Mouse (Mus musculus): ENCODE results near the gene Nfia. TPM values are rescaled to one million over a fixed set of nuclear protein-coding genes. Genes with fewer than 3 reads are reported as not detected.

Gene Nfia
- polyA plus RNA-seq, 1 experiment, result 41.2 TPM

DNA sequence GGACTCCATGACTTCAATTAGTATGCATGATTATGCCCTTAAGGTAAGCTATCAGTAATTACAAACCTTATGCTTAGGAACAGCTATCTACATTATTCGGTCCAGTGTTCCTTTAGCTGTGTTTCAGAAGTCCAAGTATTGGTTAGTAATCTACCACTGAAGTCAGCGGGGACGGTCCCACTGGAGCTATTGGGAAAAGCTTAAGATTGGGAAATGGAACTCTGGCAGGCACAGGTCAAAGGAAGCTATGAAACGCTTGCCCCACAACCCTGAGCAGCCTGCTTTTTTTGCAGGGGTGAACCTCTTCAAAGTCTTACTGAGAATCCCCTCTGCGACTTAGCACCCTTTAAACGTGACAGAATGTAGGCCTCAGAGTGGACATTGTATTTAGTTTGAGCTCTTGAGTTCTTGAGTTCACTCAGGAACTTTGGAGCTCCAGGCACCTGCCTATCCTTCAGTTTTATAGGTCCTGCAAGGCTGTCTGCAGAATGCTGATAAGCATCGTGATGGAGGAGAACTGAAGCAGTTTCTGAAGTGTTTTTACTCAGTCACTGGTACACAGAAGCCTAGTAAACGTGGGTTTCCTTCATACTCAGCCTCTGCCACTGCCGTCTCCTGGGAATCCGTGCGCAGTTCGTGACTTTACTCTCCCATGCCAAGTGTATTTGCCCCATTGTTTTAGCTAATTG is 127.9 kb downstream of the Nfia start:
- peaks cover 5% of the 10 kb centered on the region; the same call in 1 of the 2 replicates for H3K4me1 ChIP-seq (ENCODE audit: control insufficient read depth, insufficient read depth, low read length)
- 67% methylated on average over 12 of the region's 12 CpGs for WGBS
- H3K27ac ChIP-seq (ENCODE audit: insufficient read depth, low read length), result no peak overlapping the region
- no peak overlapping the region for H3K4me3 ChIP-seq (replicated peaks; ENCODE audit: insufficient read depth, low read depth, low read length)
- DNase-seq, result no peak
- TF ChIP-seq POLR2A (IDR thresholded peaks at IDR 0.05; ENCODE audit: borderline replicate concordance, insufficient read depth, low read length) (no peak), CTCF (IDR thresholded peaks at IDR 0.05; ENCODE audit: borderline replicate concordance, insufficient read depth, low read depth, low read length) (no peak)
- no peaks in the 10 kb centered on the region for H3K27me3 ChIP-seq (ENCODE audit: control insufficient read depth, insufficient read depth, low read length)

DNA sequence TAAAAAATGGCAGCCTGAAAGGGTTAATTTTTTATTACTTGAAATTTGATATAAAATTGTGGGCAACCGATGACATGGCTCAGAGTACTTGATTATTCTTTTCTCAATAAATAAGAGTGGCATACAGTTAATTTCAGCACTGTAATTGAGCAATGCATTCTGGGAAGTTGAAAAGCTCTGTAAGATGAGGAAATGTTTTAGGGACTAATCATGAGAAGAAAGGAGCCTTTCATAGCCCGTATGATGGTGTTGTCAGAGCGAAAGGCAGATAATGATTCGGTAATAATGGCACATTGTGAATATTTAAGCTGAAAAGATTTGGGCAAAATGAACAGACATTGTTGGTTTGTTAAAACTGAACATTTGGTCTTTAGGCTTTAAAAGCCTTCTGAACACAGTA is 133.3 kb downstream of the Nfia start:
- TF ChIP-seq CTCF (IDR thresholded peaks at IDR 0.05; ENCODE audit: borderline replicate concordance, insufficient read depth, low read depth, low read length) (no peak), POLR2A (IDR thresholded peaks at IDR 0.05; ENCODE audit: borderline replicate concordance, insufficient read depth, low read length) (no peak)
- H3K27ac ChIP-seq (ENCODE audit: insufficient read depth, low read length), result no peak overlapping the region
- peaks cover 8% of the 10 kb centered on the region for H3K4me1 ChIP-seq (ENCODE audit: control insufficient read depth, insufficient read depth, low read length)
- DNase-seq, result no peak
- H3K4me3 ChIP-seq (replicated peaks; ENCODE audit: insufficient read depth, low read depth, low read length), result no peak overlapping the region
- no peaks in the 10 kb centered on the region for H3K27me3 ChIP-seq (ENCODE audit: control insufficient read depth, insufficient read depth, low read length)
- 70% methylated on average over 4 of the region's 4 CpGs for WGBS

- WGBS, result 78% methylated on average over 4 of the region's 4 CpGs
- peak in 1 of 2 experiments; percentile 41 for DNase-seq
- H3K4me1 ChIP-seq (ENCODE audit: control insufficient read depth, insufficient read depth, low read length), result peaks cover 21% of the 10 kb centered on the region
- no peak overlapping the region for H3K4me3 ChIP-seq (replicated peaks; ENCODE audit: insufficient read depth, low read depth, low read length)
- TF ChIP-seq POLR2A (IDR thresholded peaks at IDR 0.05; ENCODE audit: borderline replicate concordance, insufficient read depth, low read length) (no peak), CTCF (IDR thresholded peaks at IDR 0.05; ENCODE audit: borderline replicate concordance, insufficient read depth, low read depth, low read length) (no peak)
- no peaks in the 10 kb centered on the region for H3K27me3 ChIP-seq (ENCODE audit: control insufficient read depth, insufficient read depth, low read length)
- no peak overlapping the region for H3K27ac ChIP-seq (ENCODE audit: insufficient read depth, low read length)
These were observed 136.1 kb downstream of the Nfia start for GRCm38 (mm10) chr4:97908576-97909147.

GRCm38 (mm10) chr4:97910115-97910776 is 137.7 kb downstream of the Nfia start:
- Histone ChIP-seq H3K4me3 (replicated peaks; ENCODE audit: insufficient read depth, low read depth, low read length) (peak overlapping the region; percentile 35), H3K27ac (ENCODE audit: insufficient read depth, low read length) (peak overlapping the region; percentile 73), H3K4me1 (ENCODE audit: control insufficient read depth, insufficient read depth, low read length) (peaks cover 29% of the 10 kb centered on the region), H3K27me3 (ENCODE audit: control insufficient read depth, insufficient read depth, low read length) (no peaks in the 10 kb centered on the region)
- 13% methylated on average over 9 of the region's 9 CpGs for WGBS
- no peak for TF ChIP-seq CTCF (IDR thresholded peaks at IDR 0.05; ENCODE audit: borderline replicate concordance, insufficient read depth, low read depth, low read length)
- no peak for TF ChIP-seq POLR2A (IDR thresholded peaks at IDR 0.05; ENCODE audit: borderline replicate concordance, insufficient read depth, low read length)
- DNase-seq, result no peak

- DNase-seq, result peak; percentile 97
- WGBS, result 5% methylated on average over 27 of the region's 27 CpGs
- peak overlapping the region; percentile 35 for H3K4me3 ChIP-seq (replicated peaks; ENCODE audit: insufficient read depth, low read depth, low read length)
- TF ChIP-seq POLR2A (IDR thresholded peaks at IDR 0.05; ENCODE audit: borderline replicate concordance, insufficient read depth, low read length) (0 out of 2 replicates have a peak, but pooled peaks have one; percentile 19), CTCF (IDR thresholded peaks at IDR 0.05; ENCODE audit: borderline replicate concordance, insufficient read depth, low read depth, low read length) (no peak; the same call in 1 of the 2 replicates)
- no peaks in the 10 kb centered on the region for H3K27me3 ChIP-seq (ENCODE audit: control insufficient read depth, insufficient read depth, low read length)
- H3K4me1 ChIP-seq (ENCODE audit: control insufficient read depth, insufficient read depth, low read length), result peaks cover 29% of the 10 kb centered on the region
- peak overlapping the region; percentile 45 for H3K27ac ChIP-seq (ENCODE audit: insufficient read depth, low read length)
These were observed 138.4 kb downstream of the Nfia start for GRCm38 (mm10) chr4:97910777-97911580.

- DNase-seq, result peak in 1 of 2 experiments; percentile 33
- Histone ChIP-seq H3K4me3 (replicated peaks; ENCODE audit: insufficient read depth, low read depth, low read length) (no peak overlapping the region), H3K27ac (ENCODE audit: insufficient read depth, low read length) (peak overlapping the region; percentile 82), H3K4me1 (ENCODE audit: control insufficient read depth, insufficient read depth, low read length) (peaks cover 29% of the 10 kb centered on the region), H3K27me3 (ENCODE audit: control insufficient read depth, insufficient read depth, low read length) (no peaks in the 10 kb centered on the region)
- TF ChIP-seq POLR2A (IDR thresholded peaks at IDR 0.05; ENCODE audit: borderline replicate concordance, insufficient read depth, low read length) (no peak), CTCF (IDR thresholded peaks at IDR 0.05; ENCODE audit: borderline replicate concordance, insufficient read depth, low read depth, low read length) (no peak)
- 68% methylated on average over 7 of the region's 7 CpGs for WGBS
These were observed 139.2 kb downstream of the Nfia start for GRCm38 (mm10) chr4:97911755-97912154.

DNA sequence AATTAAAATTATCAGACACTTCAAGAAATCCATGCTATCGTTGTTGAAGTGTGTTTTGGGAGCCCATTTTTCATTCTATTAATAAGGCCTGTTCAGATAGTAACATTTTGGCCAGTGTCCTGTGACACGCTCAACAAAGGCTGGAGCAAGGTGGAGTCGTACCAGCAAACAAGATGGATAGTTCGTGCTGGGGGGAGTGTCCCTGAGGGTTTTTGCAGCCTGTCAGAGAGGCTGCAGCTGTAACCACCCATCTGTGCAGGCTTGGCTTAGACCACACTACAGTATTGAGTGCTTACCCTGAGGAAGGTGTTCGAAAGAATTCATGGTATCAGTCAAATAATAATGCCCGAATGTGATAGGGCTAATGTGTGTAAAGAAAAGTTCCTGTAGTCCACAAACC is 139.6 kb downstream of the Nfia start:
- Histone ChIP-seq H3K4me1 (ENCODE audit: control insufficient read depth, insufficient read depth, low read length) (peaks cover 29% of the 10 kb centered on the region), H3K27me3 (ENCODE audit: control insufficient read depth, insufficient read depth, low read length) (no peaks in the 10 kb centered on the region), H3K4me3 (replicated peaks; ENCODE audit: insufficient read depth, low read depth, low read length) (no peak overlapping the region), H3K27ac (ENCODE audit: insufficient read depth, low read length) (peak overlapping the region; percentile 47; the same call in 1 of the 2 replicates)
- 38% methylated on average over 6 of the region's 6 CpGs for WGBS
- no peak for TF ChIP-seq POLR2A (IDR thresholded peaks at IDR 0.05; ENCODE audit: borderline replicate concordance, insufficient read depth, low read length)
- TF ChIP-seq CTCF (IDR thresholded peaks at IDR 0.05; ENCODE audit: borderline replicate concordance, insufficient read depth, low read depth, low read length), result no peak
- peak; percentile 26 to 37 for DNase-seq
